Mouse (Mus musculus) CH12.LX (cell line): ENCODE measurements around the gene Plekhm1.

Experiments
- E2F4 ChIP-seq: IDR thresholded peaks from 2 replicates; pipeline ENCODE4 v1.6.1; 2011; ENCODE audit warnings: low read depth, low read length, improper control_type of control experiment; ENCODE audit not compliant: insufficient replicate concordance
- MEF2A ChIP-seq: IDR thresholded peaks from 2 replicates; pipeline ENCODE4 v1.6.1; 2014; ENCODE audit warnings: low read depth, mild to moderate bottlenecking, inconsistent platforms, low read length, improper control_type of control experiment, borderline replicate concordance
- USF1 ChIP-seq: IDR thresholded peaks from 2 replicates; pipeline ENCODE4 v1.6.1; 2014; ENCODE audit warnings: low read depth, mild to moderate bottlenecking, inconsistent platforms, low read length, improper control_type of control experiment

GRCm38 (mm10) chr11:103443678-103444077 lies 31.2 kb upstream of the Plekhm1 start:
- TF ChIP-seq MEF2A, result no peak; the same call in 1 of the 2 replicates
- TF ChIP-seq E2F4, result peak; percentile 73; the same call in 1 of the 2 replicates
- TF ChIP-seq USF1, result no peak
